Mouse (Mus musculus): ENCODE results near the gene Aatk.
A peak's percentile ranks its signal among the peaks of the same experiment; 100 is the strongest.

Gene Aatk

GRCm38 (mm10) chr11:120046553-120047191 is at the start of gene Aatk:
Gene Aatk (minus strand): TSS chr11:120047167.
- peak; percentile 62 to 63 for DNase-seq

- no peak for DNase-seq
These were observed 46.0 kb upstream of the Aatk start for GRCm38 (mm10) chr11:120092817-120093591.

- DNase-seq: no peak
These were observed 43.7 kb upstream of the Aatk start for GRCm38 (mm10) chr11:120090661-120091060.

DNA sequence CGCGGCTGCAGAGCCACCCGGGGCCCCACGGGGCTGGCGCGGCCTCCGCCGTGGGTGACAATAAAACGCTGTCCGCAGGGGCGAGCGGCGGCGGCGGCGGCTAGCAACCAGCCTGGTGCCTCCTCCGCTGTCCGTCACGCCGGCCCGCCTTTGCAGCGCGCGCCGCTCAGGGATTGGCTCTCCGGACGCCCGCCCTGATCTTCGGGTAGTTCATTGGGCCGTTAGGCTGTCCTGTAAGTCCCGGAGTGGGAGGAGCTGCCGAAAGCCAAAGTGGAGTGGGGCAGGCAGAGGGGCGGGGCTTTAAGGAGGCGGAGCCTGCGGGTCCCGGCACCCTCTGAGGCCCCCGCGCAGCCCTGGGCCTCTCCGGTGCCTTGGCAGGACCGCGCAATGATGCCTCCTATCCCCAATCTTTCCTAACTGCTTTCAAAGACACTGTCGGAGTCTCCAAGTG is 39.8 kb upstream of the Aatk start, which contains the start of gene Cep131:
Gene Cep131, minus strand, starts transcription at position 126 of the 451 bp plus-strand sequence.
- peak; percentile 96 to 97 for DNase-seq

DNA sequence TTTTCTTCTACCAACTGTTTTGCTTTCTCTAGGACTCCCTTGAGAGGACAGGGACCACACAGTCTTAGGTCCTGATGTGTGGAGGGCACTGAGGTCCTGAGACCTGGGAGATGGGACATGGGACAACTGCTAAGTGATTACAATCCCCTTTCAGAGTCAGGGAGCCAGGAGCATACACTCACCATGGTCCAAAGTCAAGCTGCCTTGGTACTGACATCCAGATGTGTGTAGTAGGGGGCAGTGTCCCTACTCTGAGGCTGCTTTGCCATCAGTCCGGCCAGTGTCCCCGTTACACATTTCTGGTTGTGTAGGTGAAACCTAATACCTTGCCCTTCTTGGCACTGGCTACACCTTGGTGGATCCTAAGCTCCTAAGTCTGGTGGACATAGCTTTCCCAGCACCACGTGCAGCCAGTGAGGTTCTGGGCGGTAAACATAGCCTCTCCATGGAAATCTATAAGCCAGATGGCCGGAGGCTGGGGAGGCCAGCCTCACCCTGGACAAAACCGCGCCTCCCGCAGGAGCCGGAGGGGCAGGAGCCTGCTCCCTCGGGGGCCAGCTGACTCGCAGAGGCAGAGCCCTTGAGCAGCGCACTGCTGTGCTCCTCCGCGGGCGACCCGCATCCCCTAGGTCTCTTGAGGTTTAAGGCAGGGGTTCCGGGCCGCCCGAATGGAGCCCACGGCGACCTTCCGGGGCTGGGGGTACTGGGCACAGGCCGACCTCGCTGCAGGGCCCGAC is 39.1 kb upstream of the Aatk start:
- DNase-seq: peak; percentile 61 to 63

DNA sequence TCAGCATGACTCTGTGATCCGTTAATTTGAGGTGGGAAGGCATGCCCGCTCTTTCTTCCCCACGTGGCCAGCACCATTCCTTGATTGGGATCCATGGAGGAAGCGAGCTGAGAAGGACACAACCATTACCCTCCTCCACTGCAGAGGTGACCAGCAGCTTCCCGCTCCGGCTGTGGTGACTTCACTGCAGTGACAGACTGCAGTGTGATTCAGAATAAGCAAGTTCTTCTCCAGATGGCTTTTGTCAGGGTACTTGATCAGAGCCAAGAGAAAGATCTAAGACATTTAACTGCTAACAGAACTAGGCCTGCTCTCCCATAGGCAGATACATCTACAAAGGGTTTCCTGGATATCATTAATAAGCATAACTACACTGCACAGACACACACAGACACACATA is 33.3 kb upstream of the Aatk start:
- no peak for DNase-seq

GRCm38 (mm10) chr11:120076191-120076590 is 29.2 kb upstream of the Aatk start:
- no peak for DNase-seq

DNA sequence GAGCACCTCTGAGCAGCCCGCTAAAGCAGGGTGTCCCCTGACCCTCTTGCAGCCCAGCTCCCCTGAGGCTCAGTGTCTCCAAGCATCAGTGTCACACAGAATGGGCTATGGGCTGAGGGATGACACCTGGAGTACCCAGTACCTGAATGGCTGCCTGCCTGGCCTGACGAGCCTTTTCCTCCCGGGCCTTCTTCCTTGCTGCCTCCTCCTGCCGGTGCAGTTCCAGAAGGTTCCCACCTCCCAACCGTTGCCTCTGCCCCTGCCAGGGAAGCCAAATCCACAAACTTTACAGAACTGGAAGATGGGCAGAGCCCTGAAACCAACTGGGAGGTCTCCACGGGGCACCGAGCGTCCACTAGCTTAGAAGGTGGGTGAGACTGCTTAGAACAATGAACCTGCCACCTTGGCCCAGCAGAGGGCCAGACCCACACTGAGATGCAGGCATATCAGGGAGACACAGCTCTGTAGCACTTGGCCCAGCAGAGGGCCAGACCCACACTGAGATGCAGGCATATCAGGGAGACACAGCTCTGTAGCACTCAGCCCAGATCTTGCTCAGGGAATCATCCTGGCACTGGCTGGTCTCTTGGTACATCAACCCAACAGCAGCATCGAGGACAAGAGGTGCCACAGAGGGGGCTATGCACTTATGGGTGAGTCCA is 26.1 kb upstream of the Aatk start:
- DNase-seq: no peak

DNA sequence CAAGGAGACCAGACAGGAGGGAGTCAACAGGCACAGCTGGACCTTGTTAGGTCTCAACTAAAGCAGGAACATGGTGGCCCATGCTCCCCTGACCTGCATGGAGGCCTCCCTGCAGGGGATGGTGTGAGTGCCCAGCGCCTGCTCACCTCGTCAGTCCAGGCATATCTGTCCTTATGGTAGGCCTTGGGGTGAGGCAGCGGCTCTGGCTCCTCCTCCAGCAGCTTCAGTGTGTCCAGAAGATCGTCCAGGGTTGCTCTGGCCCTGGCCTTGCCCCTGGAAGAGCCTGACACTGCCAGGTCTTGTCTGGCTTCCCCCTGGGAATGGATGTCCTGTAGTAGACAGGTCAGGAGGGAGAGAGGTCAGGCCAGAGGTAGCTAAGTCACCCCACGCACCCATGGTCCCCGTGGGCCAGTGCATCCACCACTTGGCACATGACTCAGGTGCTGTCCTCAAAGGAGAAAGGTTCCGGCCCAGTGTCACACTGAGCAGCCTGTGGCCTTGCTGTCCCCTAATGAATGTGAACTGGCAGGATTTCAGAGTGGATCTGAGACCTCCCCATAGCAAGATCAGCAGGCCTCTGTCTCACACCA is 24.9 kb upstream of the Aatk start:
- no peak for DNase-seq

DNA sequence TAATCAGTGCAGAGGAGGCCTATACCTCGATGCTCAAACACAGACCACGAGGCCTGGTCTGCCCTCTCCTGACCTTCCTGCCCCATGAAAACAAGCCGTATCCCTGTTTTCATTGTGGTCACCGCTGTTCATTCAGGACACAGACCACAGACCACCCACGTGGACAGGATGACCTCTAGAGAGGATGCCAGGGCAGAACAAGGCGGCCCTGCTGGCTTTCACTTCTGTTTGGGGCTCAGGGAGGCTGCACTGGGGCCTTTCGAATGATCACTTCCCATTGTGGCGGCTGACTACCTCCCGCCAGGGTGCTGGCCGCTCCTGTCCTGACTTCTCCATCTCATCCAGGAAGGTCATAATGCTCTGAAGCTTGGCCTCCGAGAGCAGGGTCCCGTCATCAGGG is 24.1 kb upstream of the Aatk start:
- no peak for DNase-seq

DNA sequence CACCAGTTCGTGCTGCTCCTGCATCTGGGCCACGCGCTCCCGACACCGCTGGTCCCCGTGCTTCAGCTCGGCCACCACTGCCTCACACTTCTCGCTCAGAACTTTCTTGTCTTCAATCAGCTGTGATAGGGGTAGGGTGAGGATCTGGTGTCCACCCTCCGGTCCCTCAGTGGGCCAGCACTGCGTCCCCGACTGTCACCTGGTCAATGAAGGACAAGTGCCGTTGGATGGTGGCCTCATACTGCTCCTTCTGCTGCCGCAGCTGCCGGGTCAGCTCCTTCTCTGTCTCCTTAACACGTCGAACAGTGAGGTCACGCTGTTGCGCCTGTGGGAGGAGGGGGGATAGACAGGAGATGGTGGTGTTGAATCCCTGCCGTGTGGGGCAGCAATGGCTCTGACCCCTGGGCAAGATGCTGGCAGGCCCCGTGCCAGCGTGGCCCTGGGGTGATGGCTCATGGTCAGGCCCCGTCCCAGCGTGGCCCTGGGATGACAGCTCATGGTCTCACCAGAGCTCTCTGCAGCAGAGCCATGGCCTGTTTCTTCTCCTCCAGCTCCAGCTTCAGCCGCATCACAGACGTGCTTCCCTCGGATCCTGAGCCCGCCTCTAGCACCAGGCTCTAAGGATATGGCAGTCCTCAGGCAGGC is 23.4 kb upstream of the Aatk start:
- DNase-seq: no peak

DNA sequence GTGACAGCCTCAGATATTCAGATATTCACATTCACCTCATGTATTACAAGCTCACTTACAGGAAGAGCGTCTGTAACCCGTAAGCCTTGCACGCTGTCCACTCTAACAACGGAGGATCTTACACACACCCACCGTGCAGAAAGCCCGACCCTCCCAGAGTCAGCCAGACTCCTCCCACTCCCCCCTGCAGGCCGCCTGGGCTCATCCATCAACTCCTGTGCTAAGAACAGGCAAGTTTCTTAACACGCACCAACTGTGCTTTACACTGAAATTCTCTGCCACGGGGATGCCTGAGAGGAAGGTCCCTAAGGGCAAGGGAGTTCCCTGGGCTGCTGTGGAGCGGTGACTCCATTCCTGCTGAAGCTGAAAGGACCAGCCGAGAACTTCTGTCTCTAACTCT is 22.3 kb upstream of the Aatk start:
- DNase-seq: no peak

DNA sequence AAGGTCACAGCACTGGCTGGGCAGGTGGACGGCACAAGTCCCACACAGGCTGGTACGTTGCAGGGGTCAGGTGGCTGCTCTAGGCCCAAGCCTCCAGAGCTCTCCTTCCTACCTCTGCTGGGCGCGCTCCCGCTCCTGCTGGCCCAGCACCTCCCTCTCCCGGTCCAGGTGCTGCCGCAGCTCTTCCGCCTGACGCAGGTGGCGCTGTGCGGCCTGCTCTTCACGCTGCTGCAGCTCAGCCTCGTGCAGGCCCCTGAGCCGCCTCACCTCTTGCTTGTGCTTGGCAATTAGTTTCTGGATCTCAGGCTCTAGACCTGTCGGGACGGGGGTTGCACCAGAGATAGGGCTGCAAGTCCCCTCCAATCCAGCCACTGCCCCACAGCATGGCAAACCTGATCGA is 20.9 kb upstream of the Aatk start:
- DNase-seq: no peak

GRCm38 (mm10) chr11:120065291-120065690 is 18.3 kb upstream of the Aatk start:
- peak; percentile 58 to 78 for DNase-seq

DNA sequence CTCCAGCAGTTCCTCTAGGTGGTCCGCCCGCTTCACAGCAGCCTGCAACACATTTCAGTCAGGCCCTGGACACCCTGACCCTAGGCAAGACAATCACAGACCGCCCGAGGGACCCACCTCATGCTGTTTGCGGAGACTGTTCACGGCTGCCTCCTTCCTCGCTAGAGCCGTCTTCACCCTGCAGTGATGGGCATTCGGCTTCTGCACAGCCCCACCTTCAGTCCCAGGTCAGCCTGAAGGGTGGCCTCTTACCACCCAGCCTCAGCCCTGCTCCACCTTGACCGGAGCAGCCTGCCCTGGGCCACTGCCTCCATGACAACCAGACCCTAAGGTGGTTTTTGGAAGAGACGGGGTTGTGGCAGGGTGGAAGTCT is 17.7 kb upstream of the Aatk start:
- no peak for DNase-seq

DNA sequence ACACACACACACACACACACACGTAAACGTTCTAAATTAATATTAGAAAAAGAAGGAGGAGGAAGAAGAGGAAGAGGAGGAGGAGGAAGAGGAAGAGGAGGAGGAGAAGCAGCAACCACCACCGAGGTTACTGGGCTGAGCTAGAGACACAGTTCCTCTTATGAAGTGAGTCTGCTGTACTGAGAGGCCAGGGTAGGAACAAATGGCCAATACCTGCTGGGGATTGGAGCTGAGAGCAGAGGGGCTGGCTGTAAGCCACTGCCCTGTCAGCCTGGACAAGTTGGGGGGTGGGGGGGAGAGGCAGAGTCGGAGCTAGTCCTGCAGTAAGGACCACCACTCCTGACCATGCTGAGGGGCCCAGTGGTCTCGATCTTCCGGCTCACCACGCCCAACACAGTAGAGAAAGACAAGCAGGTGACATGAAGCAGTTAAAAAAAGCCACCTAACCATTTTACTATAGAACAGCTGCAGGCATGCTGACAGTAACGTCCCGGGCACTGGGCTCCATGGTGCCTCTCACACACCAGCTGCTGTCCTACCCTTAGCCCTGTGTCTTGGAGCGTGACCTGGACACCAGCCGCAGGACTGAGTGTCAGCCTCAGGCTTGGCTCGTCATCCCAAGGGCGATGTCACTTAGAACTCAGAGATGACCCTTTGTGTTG is 17.2 kb upstream of the Aatk start:
- DNase-seq: no peak

DNA sequence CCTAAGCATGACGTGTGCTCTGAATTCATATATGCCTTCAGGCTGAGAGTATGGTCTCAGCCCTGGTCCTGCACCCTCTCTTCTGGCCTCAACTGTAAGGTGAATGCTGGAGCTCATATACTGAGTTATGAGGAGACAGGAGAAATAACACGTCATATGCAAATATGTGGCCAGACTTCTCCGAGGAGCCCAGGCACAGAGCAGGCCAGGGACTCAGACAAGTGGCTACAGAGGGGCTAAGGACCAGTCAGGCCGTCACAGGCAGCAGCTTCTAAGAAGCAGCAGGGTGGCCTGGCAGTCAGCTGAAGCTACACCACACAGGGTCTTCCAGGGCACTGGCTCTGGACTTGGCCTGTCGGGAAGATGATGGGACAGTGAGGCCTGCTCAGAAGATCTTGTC is 16.4 kb upstream of the Aatk start:
- no peak for DNase-seq

DNA sequence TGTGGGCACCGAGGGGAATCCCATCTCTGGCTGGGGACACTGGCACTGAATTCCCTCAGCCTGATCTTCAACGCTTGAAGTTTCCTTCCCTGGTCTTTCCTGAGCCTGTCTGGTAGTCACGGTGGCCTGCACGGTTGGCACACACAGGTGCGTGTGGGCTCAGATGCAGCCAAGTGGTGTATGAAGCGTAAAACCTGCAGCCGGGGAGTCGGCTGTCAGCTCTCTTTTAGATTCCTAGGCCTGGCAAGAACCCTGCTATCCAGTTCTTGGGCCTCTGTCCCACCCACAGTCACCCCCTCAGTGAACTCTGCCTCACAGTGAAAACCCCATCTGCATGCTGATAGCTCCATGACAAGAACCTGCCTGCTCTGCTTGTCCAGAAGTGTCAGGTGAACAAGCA is 13.7 kb upstream of the Aatk start:
- DNase-seq: no peak

DNA sequence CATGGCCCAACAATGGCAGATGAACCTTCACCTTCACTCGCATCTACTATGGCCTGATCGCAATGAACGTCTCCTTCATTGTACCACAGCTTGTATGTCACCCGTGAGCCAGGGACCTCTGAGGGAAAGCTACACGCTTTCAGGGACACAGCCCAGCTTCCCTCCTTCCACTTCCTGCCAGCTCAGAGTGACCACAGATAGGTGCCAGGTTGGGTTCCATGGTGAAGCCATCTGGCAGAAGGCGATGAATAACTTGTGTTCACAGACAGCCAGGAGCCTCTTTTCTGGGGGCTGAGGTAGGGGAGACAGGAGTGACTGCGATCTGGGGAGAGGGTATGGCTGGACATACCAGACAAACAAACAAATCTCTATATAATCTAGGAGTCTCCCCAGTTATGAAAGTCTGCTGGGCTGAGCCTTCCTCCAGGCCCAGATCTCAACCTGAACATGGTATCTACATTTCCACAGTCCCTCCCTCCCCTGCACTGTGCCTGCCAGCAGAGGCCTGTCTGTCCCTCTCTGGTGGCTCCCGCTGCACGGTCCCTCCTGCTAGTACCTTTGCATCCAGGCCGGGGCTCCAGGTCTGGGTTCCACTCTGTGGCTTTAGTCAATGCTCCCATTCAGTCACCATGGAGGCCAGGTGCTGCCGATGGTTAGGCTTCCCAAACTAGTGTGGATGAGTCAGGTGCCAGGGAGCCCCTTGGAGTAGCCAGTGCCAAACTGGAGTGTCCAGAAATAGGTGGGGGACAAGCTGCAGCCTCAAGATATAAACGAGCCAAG is 9.2 kb upstream of the Aatk start:
- peak; percentile 51 to 53 for DNase-seq

GRCm38 (mm10) chr11:120053846-120054245 is 6.9 kb upstream of the Aatk start:
- no peak for DNase-seq

- DNase-seq: no peak
These were observed 5.3 kb upstream of the Aatk start for GRCm38 (mm10) chr11:120052274-120052673.

Measured in cerebellum, postnatal 36 days (tissue).